Mouse (Mus musculus) brain, embryonic 14.5 days (tissue): Measurements from ENCODE around the gene Eef1akmt2.

ENCODE experiments used
- CTCF ChIP-seq: fragments of 200-500 bp; IDR thresholded peaks from 2 replicates; pipeline ENCODE4 v1.5.1; 2012; ENCODE audit warnings: inconsistent platforms, mild to moderate bottlenecking, moderate library complexity, borderline replicate concordance; ENCODE audit not compliant: insufficient read depth, insufficient read length; ENCODE audit errors: extremely low read depth
- POLR2A ChIP-seq: fragments of 200-500 bp; IDR thresholded peaks from 2 replicates; pipeline ENCODE4 v1.6.1; 2012; ENCODE audit warnings: mild to moderate bottlenecking, inconsistent platforms, borderline replicate concordance; ENCODE audit not compliant: poor library complexity, insufficient read depth, insufficient read length, severe bottlenecking; ENCODE audit errors: extremely low read depth

DNA sequence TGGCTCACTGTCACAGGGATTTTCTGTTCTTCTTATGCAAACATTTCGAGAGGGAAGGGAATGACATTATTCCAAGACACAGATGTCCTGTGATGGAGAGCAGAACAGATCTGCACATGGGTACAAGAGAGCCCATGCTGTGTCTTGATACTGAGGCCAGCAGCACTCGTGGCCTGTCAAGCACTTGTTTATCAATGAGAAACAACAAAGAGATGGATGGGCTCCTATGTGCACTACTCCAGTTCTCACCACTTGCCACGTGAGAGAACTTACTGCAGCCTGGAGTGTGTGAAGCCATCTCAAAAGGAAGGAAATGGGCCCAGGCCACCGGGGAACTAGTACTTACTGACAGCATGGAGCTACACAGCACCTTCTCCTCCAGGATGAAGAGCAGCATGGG lies 66.0 kb downstream of the Eef1akmt2 start:
- TF ChIP-seq CTCF, result no peak
- no peak for TF ChIP-seq POLR2A
